Mouse (Mus musculus) regulatory T cell (primary cell): ENCODE data around the gene Gstp1.
"Not testable (repeated sequence)": the region's sequence is repeated elsewhere in the genome, so short reads cannot be mapped to it uniquely, and the experiment has no call there.

ENCODE experiments used
- in situ Hi-C: fragments of 300-600 bp; cut with MboI, MseI; formaldehyde crosslinking; loops from one replicate; pipeline ENCODE4 v1.15.1; 2025; ENCODE audit warnings: high pct_unique_total_duplicates

The Gstp1 gene

GRCm38 (mm10) chr19:4040941-4041340, 3.2 kb upstream of the Gstp1 start:
- in situ Hi-C loops: not testable (repeated sequence)

GRCm38 (mm10) chr19:4037154-4037787, 514 bp downstream of the Gstp1 start:
- in situ Hi-C loops: not testable (repeated sequence)

- in situ Hi-C loops: no loop called here
Observed at GRCm38 (mm10) chr19:4036327-4037045, 1.3 kb downstream of the Gstp1 start.

GRCm38 (mm10) chr19:4033742-4034141, 4.0 kb downstream of the Gstp1 start:
- in situ Hi-C loops: no loop called here

GRCm38 (mm10) chr19:4033298-4033697, 4.5 kb downstream of the Gstp1 start:
- in situ Hi-C loops: no loop called here

GRCm38 (mm10) chr19:4032668-4033067, 5.1 kb downstream of the Gstp1 start:
- in situ Hi-C loops: no loop called here

- in situ Hi-C loops: no loop called here
Observed at GRCm38 (mm10) chr19:4027576-4027975, 10.2 kb downstream of the Gstp1 start.

GRCm38 (mm10) chr19:4023185-4023584, 14.6 kb downstream of the Gstp1 start:
- in situ Hi-C loops: no loop called here

- in situ Hi-C loops: no loop called here
Observed at GRCm38 (mm10) chr19:4018743-4019583, 18.8 kb downstream of the Gstp1 start.

GRCm38 (mm10) chr19:4017921-4018587, 19.7 kb downstream of the Gstp1 start:
- in situ Hi-C loops: no loop called here

- in situ Hi-C loops: no loop called here
Observed at GRCm38 (mm10) chr19:4015635-4016034, 22.1 kb downstream of the Gstp1 start.

- in situ Hi-C loops: no loop called here
Observed at GRCm38 (mm10) chr19:4014802-4015201, 23.0 kb downstream of the Gstp1 start.

- in situ Hi-C loops: no loop called here
Observed at GRCm38 (mm10) chr19:4013066-4013465, 24.7 kb downstream of the Gstp1 start.

- in situ Hi-C loops: no loop called here
Observed at GRCm38 (mm10) chr19:4012432-4013022, 25.3 kb downstream of the Gstp1 start, which contains the start of gene Ndufv1. Ndufv1 (minus strand) TSS chr19:4012806.

- in situ Hi-C loops: no loop called here
Observed at GRCm38 (mm10) chr19:4011086-4011485, 26.7 kb downstream of the Gstp1 start.

- in situ Hi-C loops: no loop called here
Observed at GRCm38 (mm10) chr19:4005971-4006370, 31.8 kb downstream of the Gstp1 start.

GRCm38 (mm10) chr19:4005091-4005490, 32.7 kb downstream of the Gstp1 start:
- in situ Hi-C loops: no loop called here

GRCm38 (mm10) chr19:4004331-4004730, 33.5 kb downstream of the Gstp1 start:
- in situ Hi-C loops: no loop called here

- in situ Hi-C loops: no loop called here
Observed at GRCm38 (mm10) chr19:4003641-4004040, 34.1 kb downstream of the Gstp1 start.

GRCm38 (mm10) chr19:4003112-4003511, 34.7 kb downstream of the Gstp1 start, which contains the start of gene Doc2g:
Doc2g (plus strand) TSS chr19:4003313.
- in situ Hi-C loops: no loop called here

- in situ Hi-C loops: no loop called here
Observed at GRCm38 (mm10) chr19:4001752-4002151, 36.0 kb downstream of the Gstp1 start.
